ENCODE assay signal across 26 mouse cellular contexts in the genomic region with DNA sequence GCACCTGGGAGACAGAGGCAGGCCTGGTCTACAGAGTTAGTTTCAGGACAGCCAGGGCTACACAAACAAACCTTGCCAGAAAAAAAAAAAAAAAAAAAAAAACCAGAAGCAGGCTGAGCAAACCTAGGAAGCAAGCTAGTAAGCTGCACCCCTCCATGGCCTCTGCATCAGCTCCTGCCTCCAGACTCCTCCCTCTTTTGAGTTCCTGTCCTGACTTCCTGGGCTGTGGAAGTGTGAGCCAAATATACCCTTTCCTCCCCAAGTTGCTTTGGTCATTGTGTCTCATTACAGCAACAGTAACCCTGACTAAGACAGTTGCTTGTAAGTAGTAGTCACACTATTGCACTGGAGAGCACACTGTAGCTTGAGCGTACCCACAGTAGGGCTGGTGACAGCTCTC. TPM values are rescaled to one million over a fixed set of nuclear protein-coding genes. Genes with fewer than 3 reads are reported as not detected.
A peak's percentile ranks its signal among the peaks of the same experiment; 100 is the strongest.
DNase-seq lines count a peak whose midpoint lies in the region; ATAC-seq lines count a peak whose summit lies in the region.
"Had no signal": no experiment of that assay in that cellular context is flagged by ENCODE, and none has a peak within 500 bp of the region (broad histone marks: within the 10 kb centered on the region; RNA-seq: fewer than 3 reads in every experiment).

No protein-coding gene starts in this region.

- no peak overlapping the region for H3K9ac ChIP-seq in kidney, embryonic 16.5 days (replicated peaks; ENCODE audit: low read length)
- no peak overlapping the region for H3K9ac ChIP-seq in kidney, embryonic 15.5 days
- H3K9ac ChIP-seq: embryonic facial prominence, embryonic 15.5 days; heart, embryonic 13.5 days; limb, embryonic 13.5 days; liver, embryonic 14.5 days had no signal

- H3K4me3 ChIP-seq in kidney, embryonic 16.5 days (ENCODE audit: low read length): no peak overlapping the region
- H3K4me3 ChIP-seq in kidney, embryonic 15.5 days (replicated peaks): no peak overlapping the region
- H3K4me3 ChIP-seq in midbrain, embryonic 10.5 days: no peak overlapping the region
- no peak overlapping the region for H3K4me3 ChIP-seq in embryonic facial prominence, embryonic 10.5 days
- H3K4me3 ChIP-seq: embryonic facial prominence, embryonic 15.5 days; heart, embryonic 13.5 days; hindbrain, embryonic 10.5 days; limb, embryonic 13.5 days; myocyte had no signal

- peak; percentile 37 for DNase-seq in 3134 (ENCODE audit: extremely low read depth, insufficient read length, low spot score)
- DNase-seq in ES-CJ7 (ENCODE audit: low read depth, low spot score): peak; percentile 16
- DNase-seq in midbrain, embryonic 10.5 days (ENCODE audit: low spot score): no peak
- no peak for DNase-seq in embryonic facial prominence, embryonic 10.5 days (ENCODE audit: low spot score)
- DNase-seq: adrenal gland, postnatal 25 days; cerebellum, adult 11-12 months; cerebellum, postnatal 14 days; embryo, embryonic 11 days; kidney, adult 18-20 months; kidney, postnatal 25 days; layer of hippocampus, adult 9-11 months; lung, postnatal 4 days; spleen, adult 18-20 months; thymus, postnatal 4 days had no signal

- H3K4me1 ChIP-seq in kidney, embryonic 16.5 days (ENCODE audit: insufficient read depth, low read length): peaks cover 5% of the 10 kb centered on the region; the same call in 1 of the 2 replicates
- peaks cover 5% of the 10 kb centered on the region; the same call in 1 of the 2 replicates for H3K4me1 ChIP-seq in kidney, embryonic 15.5 days
- H3K4me1 ChIP-seq in midbrain, embryonic 10.5 days: no peaks in the 10 kb centered on the region
- H3K4me1 ChIP-seq in embryonic facial prominence, embryonic 10.5 days: peaks cover 7% of the 10 kb centered on the region
- H3K4me1 ChIP-seq: embryonic facial prominence, embryonic 15.5 days; limb, embryonic 13.5 days had no signal

- H3K36me3 ChIP-seq in kidney, embryonic 16.5 days (ENCODE audit: insufficient read depth, low read length): no peaks in the 10 kb centered on the region
- no peaks in the 10 kb centered on the region for H3K36me3 ChIP-seq in kidney, embryonic 15.5 days
- no peaks in the 10 kb centered on the region for H3K36me3 ChIP-seq in midbrain, embryonic 10.5 days
- H3K36me3 ChIP-seq in embryonic facial prominence, embryonic 10.5 days (replicated peaks): no peaks in the 10 kb centered on the region
- H3K36me3 ChIP-seq: embryonic facial prominence, embryonic 15.5 days; heart, embryonic 13.5 days; hindbrain, embryonic 10.5 days; limb, embryonic 13.5 days had no signal

- ATAC-seq in kidney, embryonic 16.5 days (ENCODE audit: low FRiP score, low TSS enrichment): peak; percentile 39; the same call in 1 of the 2 replicates
- no peak for ATAC-seq in kidney, embryonic 15.5 days (replicated peaks; ENCODE audit: low FRiP score)
- ATAC-seq in hematopoietic stem cell, adult 5-6 weeks (replicated peaks in 1 of 2; ENCODE audit: insufficient read depth in 1 of 2, low FRiP score in 2 of 2, low TSS enrichment in 1 of 2, low read depth in 1 of 2, poor library complexity in 2 of 2, severe bottlenecking in 2 of 2): peak; percentile 42 to 64
- ATAC-seq: hindbrain, postnatal 0 days had no signal

- no peaks in the 10 kb centered on the region for H3K27me3 ChIP-seq in kidney, embryonic 16.5 days (ENCODE audit: insufficient read depth, low read length)
- no peaks in the 10 kb centered on the region for H3K27me3 ChIP-seq in kidney, embryonic 15.5 days
- no peaks in the 10 kb centered on the region for H3K27me3 ChIP-seq in midbrain, embryonic 10.5 days (ENCODE audit: low read depth, poor library complexity, severe bottlenecking)
- no peaks in the 10 kb centered on the region for H3K27me3 ChIP-seq in embryonic facial prominence, embryonic 10.5 days (replicated peaks; ENCODE audit: low read depth, poor library complexity, severe bottlenecking)
- H3K27me3 ChIP-seq: embryonic facial prominence, embryonic 15.5 days; heart, embryonic 13.5 days; limb, embryonic 13.5 days had no signal

- H3K9me3 ChIP-seq in kidney, embryonic 16.5 days (ENCODE audit: low read length): no peaks in the 10 kb centered on the region
- H3K9me3 ChIP-seq in kidney, embryonic 15.5 days (replicated peaks): no peaks in the 10 kb centered on the region
- no peaks in the 10 kb centered on the region for H3K9me3 ChIP-seq in midbrain, embryonic 10.5 days (replicated peaks)
- H3K9me3 ChIP-seq in embryonic facial prominence, embryonic 10.5 days: no peaks in the 10 kb centered on the region
- H3K9me3 ChIP-seq: embryonic facial prominence, embryonic 15.5 days; heart, embryonic 13.5 days; hindbrain, embryonic 10.5 days; limb, embryonic 13.5 days had no signal

- H3K27ac ChIP-seq in kidney, embryonic 16.5 days (ENCODE audit: low read length): no peak overlapping the region
- H3K27ac ChIP-seq in kidney, embryonic 15.5 days: no peak overlapping the region
- H3K27ac ChIP-seq in midbrain, embryonic 10.5 days (replicated peaks): no peak overlapping the region
- H3K27ac ChIP-seq in embryonic facial prominence, embryonic 10.5 days (replicated peaks): no peak overlapping the region
- H3K27ac ChIP-seq: embryonic facial prominence, embryonic 15.5 days; heart, embryonic 13.5 days; hindbrain, embryonic 10.5 days; hindbrain, postnatal 0 days; limb, embryonic 13.5 days; liver, embryonic 14.5 days had no signal

- WGBS in kidney, embryonic 16.5 days: 92% methylated on average over 1 of the region's 1 CpGs
- 87% methylated on average over 1 of the region's 1 CpGs for WGBS in kidney, embryonic 15.5 days
- 88% methylated on average over 1 of the region's 1 CpGs for WGBS in midbrain, embryonic 10.5 days
- WGBS in embryonic facial prominence, embryonic 10.5 days: 90% methylated on average over 1 of the region's 1 CpGs

- no peak overlapping the region for H3K4me2 ChIP-seq in kidney, embryonic 16.5 days (replicated peaks; ENCODE audit: low read depth, low read length)
- no peak overlapping the region for H3K4me2 ChIP-seq in kidney, embryonic 15.5 days
- H3K4me2 ChIP-seq: embryonic facial prominence, embryonic 15.5 days; heart, embryonic 13.5 days; limb, embryonic 13.5 days had no signal

RNA-seq across cellular contexts. Expression of a gene that starts 11.6 kb away (rescaled TPM):
- polyA plus RNA-seq in kidney, embryonic 16.5 days (2015; fragmentation: Nextera tagmentation; extraction: Ambion mirVana): 0.14 TPM in 1 of 2 replicates, not detected in the other
- 0.22 TPM in 1 of 2 replicates, not detected in the other for polyA plus RNA-seq in kidney, embryonic 15.5 days (2015; fragmentation: Nextera tagmentation; extraction: Ambion mirVana)
- not detected in 2 replicates for total RNA-seq in hematopoietic stem cell, adult 5-6 weeks (2017)
- 0.21 and 0.27 TPM in 2 replicates for polyA plus RNA-seq in midbrain, embryonic 10.5 days (2016; fragmentation: Nextera tagmentation; extraction: Ambion mirVana)
- polyA plus RNA-seq in embryonic facial prominence, embryonic 10.5 days (2016; fragmentation: Nextera tagmentation; extraction: Ambion mirVana): 0.26 and 0.31 TPM in 2 replicates
- total RNA-seq: adrenal gland, postnatal 25 days; heart, adult 18-20 months had no signal
- polyA plus RNA-seq: hindbrain, postnatal 0 days; limb, embryonic 13.5 days; liver, embryonic 14.5 days; myocyte; neural tube, embryonic 14.5 days had no signal

RNA-seq across cellular contexts. Expression of a gene that starts 15.0 kb away (rescaled TPM):
- polyA plus RNA-seq in kidney, embryonic 16.5 days (2015; fragmentation: Nextera tagmentation; extraction: Ambion mirVana): 0.11 and 0.26 TPM in 2 replicates
- polyA plus RNA-seq in kidney, embryonic 15.5 days (2015; fragmentation: Nextera tagmentation; extraction: Ambion mirVana): 0.19 and 0.32 TPM in 2 replicates
- total RNA-seq in hematopoietic stem cell, adult 5-6 weeks (2017): not detected in 2 replicates
- 0.12 TPM in 1 of 2 replicates, not detected in the other for polyA plus RNA-seq in midbrain, embryonic 10.5 days (2016; fragmentation: Nextera tagmentation; extraction: Ambion mirVana)
- polyA plus RNA-seq in embryonic facial prominence, embryonic 10.5 days (2016; fragmentation: Nextera tagmentation; extraction: Ambion mirVana): not detected in 2 replicates
- polyA plus RNA-seq: limb, embryonic 13.5 days; liver, embryonic 14.5 days had no signal

RNA-seq across cellular contexts. Expression of a gene that starts 48.0 kb away (rescaled TPM):
- 13.2 and 14.5 TPM in 2 replicates for polyA plus RNA-seq in kidney, embryonic 16.5 days (2015; fragmentation: Nextera tagmentation; extraction: Ambion mirVana)
- polyA plus RNA-seq in kidney, embryonic 15.5 days (2015; fragmentation: Nextera tagmentation; extraction: Ambion mirVana): 12.2 and 12.3 TPM in 2 replicates
- 19.7 and 39.0 TPM in 2 replicates for total RNA-seq in hematopoietic stem cell, adult 5-6 weeks (2017)
- polyA plus RNA-seq in midbrain, embryonic 10.5 days (2016; fragmentation: Nextera tagmentation; extraction: Ambion mirVana): 3.5 and 5.1 TPM in 2 replicates
- polyA plus RNA-seq in embryonic facial prominence, embryonic 10.5 days (2016; fragmentation: Nextera tagmentation; extraction: Ambion mirVana): 4.0 and 5.5 TPM in 2 replicates

Comparison
In these comparisons a context has a peak if more than half of its experiments do, and no peak if none do; other contexts are left out.
1. DNase-seq: peak in 3134 (single experiment) and ES-CJ7 (single experiment); none in midbrain, embryonic 10.5 days (single experiment) and embryonic facial prominence, embryonic 10.5 days (single experiment).